Mouse (Mus musculus) lung, postnatal 0 days (tissue): ENCODE data around the gene Tpst1.

Experiments used
- CTCF ChIP-seq: IDR thresholded peaks from 2 replicates; pipeline ENCODE4 v1.5.1; 2016; ENCODE audit warnings: antibody characterized with exemption, mild to moderate bottlenecking
- EP300 ChIP-seq: IDR thresholded peaks from 2 replicates; pipeline ENCODE4 v1.6.1; 2016; ENCODE audit warnings: antibody characterized with exemption, mild to moderate bottlenecking, control low read depth

DNA sequence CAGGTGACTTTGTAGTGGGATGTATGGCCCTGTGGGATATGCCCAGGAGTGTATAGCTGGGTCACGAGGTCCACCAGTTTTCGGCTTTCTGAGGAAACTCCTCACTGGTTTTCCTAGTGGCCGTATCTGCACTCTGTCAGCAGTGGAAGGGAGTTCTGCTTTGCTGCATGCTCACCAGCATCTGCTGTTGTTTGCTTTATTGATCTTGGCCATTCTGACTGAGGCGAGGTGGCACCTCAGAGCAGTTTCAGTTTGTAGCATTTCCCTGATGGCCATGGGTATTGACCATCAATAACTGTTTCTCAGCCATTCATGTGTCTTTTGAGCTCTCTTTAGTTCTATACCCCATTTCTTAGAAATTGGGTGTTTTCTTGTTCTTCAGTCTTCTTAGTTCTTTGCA is 17.4 kb upstream of the Tpst1 start:
- TF ChIP-seq CTCF: no peak
- no peak for TF ChIP-seq EP300
